Mouse (Mus musculus): ENCODE data around the gene Epha3. TPM values are rescaled to one million over a fixed set of nuclear protein-coding genes. Genes with fewer than 3 reads are reported as not detected.

Epha3 gene
- polyA plus RNA-seq, 1 experiment = 0.98 TPM

DNA sequence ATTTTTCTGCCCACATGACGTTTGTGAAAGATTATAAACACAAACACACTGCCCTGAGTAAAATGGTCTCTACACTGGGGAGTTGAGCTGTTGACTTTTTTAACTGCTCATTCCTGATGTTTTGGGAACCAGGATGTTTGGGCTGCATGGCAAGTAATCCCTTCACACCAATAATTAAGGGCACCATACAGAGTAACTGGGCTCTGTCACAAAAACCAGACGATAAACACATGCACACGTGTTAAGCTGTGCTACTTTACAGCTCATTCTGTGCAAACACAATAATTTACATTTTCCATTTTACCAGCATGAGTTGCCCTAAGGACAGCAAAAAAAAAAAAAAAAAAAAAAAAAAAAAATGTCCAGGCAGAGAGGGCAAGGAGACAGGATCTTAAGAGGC is 263.7 kb downstream of the Epha3 start:
- 72% methylated on average over 3 of the region's 3 CpGs for WGBS
- H3K27me3 ChIP-seq (ENCODE audit: control insufficient read depth, insufficient read depth, low read length) = no peaks in the 10 kb centered on the region
- no peak overlapping the region for H3K4me3 ChIP-seq (ENCODE audit: extremely low read depth, insufficient read depth, insufficient read length)
- H3K27ac ChIP-seq (ENCODE audit: insufficient read depth, low read length) = no peak overlapping the region
- no peak for TF ChIP-seq POLR2A (IDR thresholded peaks at IDR 0.05; ENCODE audit: low read depth, low read length)
- TF ChIP-seq CTCF (IDR thresholded peaks at IDR 0.05; ENCODE audit: extremely low read depth, insufficient read depth, insufficient read length, insufficient replicate concordance) = no peak
- no peak for DNase-seq (ENCODE audit: low read depth in 1 of 2, low spot score in 2 of 2)
- no peaks in the 10 kb centered on the region for H3K36me3 ChIP-seq (ENCODE audit: control insufficient read depth, insufficient read depth, low read length)
- no peaks in the 10 kb centered on the region for H3K4me1 ChIP-seq (ENCODE audit: control insufficient read depth, insufficient read depth, insufficient read length)

DNA sequence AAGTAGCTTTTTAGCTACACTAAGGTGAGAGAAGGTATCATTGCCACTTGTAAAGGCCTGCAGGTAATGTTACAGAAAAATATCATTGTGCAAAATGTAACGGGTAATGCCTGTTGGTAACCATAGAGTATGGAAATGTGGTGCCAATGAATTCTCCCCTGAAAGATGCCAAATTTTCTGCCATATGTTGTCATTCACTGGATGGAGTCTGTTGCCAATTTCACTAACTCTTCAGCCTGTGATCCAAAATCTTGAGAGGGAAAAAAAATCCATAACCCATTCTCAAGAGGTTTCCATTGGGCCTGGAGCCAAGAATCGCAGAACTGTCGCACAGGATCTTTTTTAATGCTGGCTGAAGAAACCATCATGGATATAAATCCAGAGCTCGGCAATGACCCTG is 269.3 kb downstream of the Epha3 start:
- no peak for DNase-seq (ENCODE audit: low read depth in 1 of 2, low spot score in 2 of 2)
- no peak overlapping the region for H3K4me3 ChIP-seq (ENCODE audit: extremely low read depth, insufficient read depth, insufficient read length)
- 93% methylated on average over 4 of the region's 4 CpGs for WGBS

DNA sequence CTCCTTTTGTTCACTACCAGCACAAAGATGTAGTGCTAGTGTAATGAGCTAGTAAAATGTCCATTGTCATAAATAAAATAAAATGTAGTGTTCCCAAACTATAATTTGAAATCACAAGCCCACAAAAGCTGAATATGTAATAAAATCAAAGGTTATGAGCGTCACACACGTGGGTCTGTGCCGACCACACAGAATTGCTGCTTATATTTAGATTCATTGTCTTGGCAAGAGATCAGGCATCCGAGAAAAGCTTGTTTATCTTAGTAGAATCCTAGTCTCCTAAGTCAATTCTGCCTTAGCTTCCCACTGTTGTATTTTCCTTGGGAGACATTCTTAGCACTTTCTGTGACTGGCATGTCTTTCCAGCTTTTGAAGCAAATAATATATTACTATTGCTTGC is 294.2 kb downstream of the Epha3 start:
- 79% methylated on average over 4 of the region's 4 CpGs for WGBS
- Histone ChIP-seq H3K36me3 (ENCODE audit: control insufficient read depth, insufficient read depth, low read length) (no peaks in the 10 kb centered on the region), H3K27ac (ENCODE audit: insufficient read depth, low read length) (no peak overlapping the region), H3K4me1 (ENCODE audit: control insufficient read depth, insufficient read depth, insufficient read length) (no peaks in the 10 kb centered on the region), H3K27me3 (ENCODE audit: control insufficient read depth, insufficient read depth, low read length) (no peaks in the 10 kb centered on the region), H3K4me3 (ENCODE audit: extremely low read depth, insufficient read depth, insufficient read length) (no peak overlapping the region)
- DNase-seq (ENCODE audit: low read depth in 1 of 2, low spot score in 2 of 2) = no peak
- no peak for TF ChIP-seq POLR2A (IDR thresholded peaks at IDR 0.05; ENCODE audit: low read depth, low read length)
- TF ChIP-seq CTCF (IDR thresholded peaks at IDR 0.05; ENCODE audit: extremely low read depth, insufficient read depth, insufficient read length, insufficient replicate concordance) = no peak

More for the DNA sequence above, 269.3 kb downstream of the Epha3 start:
- no peaks in the 10 kb centered on the region for H3K27me3 ChIP-seq (ENCODE audit: control insufficient read depth, insufficient read depth, low read length)
- TF ChIP-seq POLR2A (IDR thresholded peaks at IDR 0.05; ENCODE audit: low read depth, low read length) (no peak), CTCF (IDR thresholded peaks at IDR 0.05; ENCODE audit: extremely low read depth, insufficient read depth, insufficient read length, insufficient replicate concordance) (no peak)
- no peak overlapping the region for H3K27ac ChIP-seq (ENCODE audit: insufficient read depth, low read length)
- no peaks in the 10 kb centered on the region for H3K36me3 ChIP-seq (ENCODE audit: control insufficient read depth, insufficient read depth, low read length)
- H3K4me1 ChIP-seq (ENCODE audit: control insufficient read depth, insufficient read depth, insufficient read length) = no peaks in the 10 kb centered on the region

DNA sequence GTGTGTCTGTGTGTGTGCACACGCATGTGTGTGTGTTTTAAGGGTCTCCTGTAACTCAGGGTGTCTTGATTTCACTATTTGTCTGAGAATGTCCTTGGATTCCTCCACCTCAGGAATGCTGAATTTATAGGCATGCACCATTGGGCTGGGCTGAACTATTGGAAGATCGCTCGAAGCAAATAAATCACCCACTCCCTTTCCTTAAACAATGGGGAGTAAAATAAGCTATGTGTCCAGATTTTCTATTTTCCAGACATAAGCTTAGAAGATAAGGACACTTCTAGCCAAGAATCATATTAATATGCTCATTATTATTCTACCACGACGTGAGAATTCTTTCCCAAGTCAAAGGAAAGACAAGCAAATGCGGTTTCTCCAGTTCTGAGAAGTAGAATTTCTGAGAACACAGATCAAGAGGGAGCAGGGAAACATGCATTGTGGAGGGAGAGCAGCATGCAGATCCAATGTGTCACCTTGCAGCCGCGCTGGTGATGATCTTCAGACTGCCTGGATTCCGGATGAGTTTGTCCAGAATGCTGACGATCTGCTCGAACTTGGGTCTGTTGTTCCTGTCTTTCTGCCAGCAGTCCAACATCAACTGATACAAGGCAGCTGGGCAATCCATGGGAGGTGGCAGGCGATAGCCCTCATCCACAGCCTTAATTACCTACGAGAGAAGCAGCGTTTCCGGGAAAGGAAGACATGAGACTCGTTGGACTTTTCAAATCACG is 297.7 kb downstream of the Epha3 start:
- H3K4me3 ChIP-seq (ENCODE audit: extremely low read depth, insufficient read depth, insufficient read length) = no peak overlapping the region
- 87% methylated on average over 17 of the region's 17 CpGs for WGBS
- no peak for TF ChIP-seq POLR2A (IDR thresholded peaks at IDR 0.05; ENCODE audit: low read depth, low read length)
- no peak for TF ChIP-seq CTCF (IDR thresholded peaks at IDR 0.05; ENCODE audit: extremely low read depth, insufficient read depth, insufficient read length, insufficient replicate concordance)

DNA sequence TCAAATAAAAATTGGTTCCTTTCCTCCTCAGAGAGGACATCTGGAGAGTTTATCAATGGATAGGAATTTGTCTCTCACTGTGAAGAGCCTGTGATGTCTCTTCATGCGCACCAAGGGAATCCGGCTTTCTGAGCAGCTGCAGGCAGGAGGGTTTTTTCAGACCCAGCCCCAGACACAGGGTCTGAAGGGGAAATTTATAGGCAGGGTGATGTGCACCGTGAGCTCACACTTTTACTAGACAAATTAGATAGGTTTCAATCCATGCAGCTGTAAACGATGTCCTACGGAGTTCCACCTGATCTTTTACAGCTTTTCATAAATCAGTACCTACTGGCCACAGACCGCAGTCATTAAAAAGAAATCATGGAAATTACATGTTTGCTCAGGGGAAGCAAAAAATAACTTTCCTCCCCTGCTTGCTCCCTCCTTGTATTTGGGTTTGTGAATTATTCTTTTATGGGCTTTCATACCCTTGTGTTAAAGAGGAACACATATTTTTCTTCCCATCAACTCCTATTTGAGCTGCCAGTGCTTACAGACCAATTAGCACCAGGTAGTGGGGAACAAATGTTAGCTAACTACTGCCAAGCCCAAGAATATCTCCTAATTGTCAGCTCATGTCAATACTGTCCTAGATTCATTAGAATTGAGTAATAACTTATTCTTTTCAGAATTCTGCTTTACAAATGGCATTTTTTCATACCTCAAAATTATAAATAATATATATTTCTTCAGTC is 307.4 kb downstream of the Epha3 start:
- H3K4me3 ChIP-seq (ENCODE audit: extremely low read depth, insufficient read depth, insufficient read length) = no peak overlapping the region
- H3K36me3 ChIP-seq (ENCODE audit: control insufficient read depth, insufficient read depth, low read length) = no peaks in the 10 kb centered on the region
- TF ChIP-seq CTCF (IDR thresholded peaks at IDR 0.05; ENCODE audit: extremely low read depth, insufficient read depth, insufficient read length, insufficient replicate concordance) (no peak), POLR2A (IDR thresholded peaks at IDR 0.05; ENCODE audit: low read depth, low read length) (no peak)
- H3K27me3 ChIP-seq (ENCODE audit: control insufficient read depth, insufficient read depth, low read length) = no peaks in the 10 kb centered on the region
- DNase-seq (ENCODE audit: low read depth in 1 of 2, low spot score in 2 of 2) = no peak
- H3K4me1 ChIP-seq (ENCODE audit: control insufficient read depth, insufficient read depth, insufficient read length) = no peaks in the 10 kb centered on the region
- WGBS = 84% methylated on average over 6 of the region's 6 CpGs
- H3K27ac ChIP-seq (ENCODE audit: insufficient read depth, low read length) = no peak overlapping the region

More for the DNA sequence above, 297.7 kb downstream of the Epha3 start:
- Histone ChIP-seq H3K36me3 (ENCODE audit: control insufficient read depth, insufficient read depth, low read length) (no peaks in the 10 kb centered on the region), H3K27me3 (ENCODE audit: control insufficient read depth, insufficient read depth, low read length) (no peaks in the 10 kb centered on the region), H3K4me1 (ENCODE audit: control insufficient read depth, insufficient read depth, insufficient read length) (no peaks in the 10 kb centered on the region), H3K27ac (ENCODE audit: insufficient read depth, low read length) (no peak overlapping the region)
- no peak for DNase-seq (ENCODE audit: low read depth in 1 of 2, low spot score in 2 of 2)

DNA sequence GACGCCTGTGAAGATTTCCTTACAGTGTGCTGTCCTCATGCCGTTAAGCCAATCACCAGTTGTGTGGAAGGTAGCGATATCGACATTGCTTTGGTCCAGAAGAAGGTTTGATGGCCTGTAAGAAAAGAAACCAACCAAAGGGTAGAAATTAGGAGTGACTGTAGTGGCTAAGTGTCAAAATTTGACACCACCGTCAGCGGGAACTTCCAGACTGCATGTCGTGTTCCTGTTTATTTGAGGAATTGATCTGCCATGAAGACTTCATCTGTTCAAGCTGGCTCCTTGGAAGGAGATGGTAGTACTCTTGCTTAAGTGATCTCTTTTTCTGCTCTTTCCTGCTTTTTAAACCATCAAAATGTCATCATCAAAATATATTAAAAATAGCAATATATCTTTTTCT is 311.4 kb downstream of the Epha3 start:
- H3K4me1 ChIP-seq (ENCODE audit: control insufficient read depth, insufficient read depth, insufficient read length) = no peaks in the 10 kb centered on the region
- no peak overlapping the region for H3K4me3 ChIP-seq (ENCODE audit: extremely low read depth, insufficient read depth, insufficient read length)
- no peak for TF ChIP-seq CTCF (IDR thresholded peaks at IDR 0.05; ENCODE audit: extremely low read depth, insufficient read depth, insufficient read length, insufficient replicate concordance)
- no peak for TF ChIP-seq POLR2A (IDR thresholded peaks at IDR 0.05; ENCODE audit: low read depth, low read length)
- no peak for DNase-seq (ENCODE audit: low read depth in 1 of 2, low spot score in 2 of 2)
- no peak overlapping the region for H3K27ac ChIP-seq (ENCODE audit: insufficient read depth, low read length)
- H3K36me3 ChIP-seq (ENCODE audit: control insufficient read depth, insufficient read depth, low read length) = no peaks in the 10 kb centered on the region
- no peaks in the 10 kb centered on the region for H3K27me3 ChIP-seq (ENCODE audit: control insufficient read depth, insufficient read depth, low read length)
- WGBS = 89% methylated on average over 7 of the region's 7 CpGs

DNA sequence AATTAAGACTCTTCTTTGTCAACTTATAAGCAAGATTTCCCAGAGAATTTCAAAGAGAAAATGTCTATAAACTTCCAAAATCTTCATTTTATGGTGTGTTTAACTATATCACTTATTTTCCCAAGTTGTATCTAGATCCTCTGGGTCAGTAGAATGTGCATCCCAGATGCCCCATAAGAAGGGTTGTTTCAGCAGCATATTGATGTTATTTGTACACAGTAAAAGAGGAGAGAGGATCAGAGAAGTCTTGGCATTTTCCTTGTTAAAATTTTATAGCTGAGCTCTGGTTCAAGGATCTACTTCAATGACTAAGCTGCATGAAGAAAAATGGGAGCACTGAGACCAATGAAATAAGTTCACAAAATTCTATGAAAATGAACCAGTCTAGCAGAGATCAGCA is 324.5 kb downstream of the Epha3 start:
- H3K36me3 ChIP-seq (ENCODE audit: control insufficient read depth, insufficient read depth, low read length) = no peaks in the 10 kb centered on the region
- no peak overlapping the region for H3K4me3 ChIP-seq (ENCODE audit: extremely low read depth, insufficient read depth, insufficient read length)
- TF ChIP-seq CTCF (IDR thresholded peaks at IDR 0.05; ENCODE audit: extremely low read depth, insufficient read depth, insufficient read length, insufficient replicate concordance) (no peak), POLR2A (IDR thresholded peaks at IDR 0.05; ENCODE audit: low read depth, low read length) (no peak)
- no peaks in the 10 kb centered on the region for H3K27me3 ChIP-seq (ENCODE audit: control insufficient read depth, insufficient read depth, low read length)
- no peaks in the 10 kb centered on the region for H3K4me1 ChIP-seq (ENCODE audit: control insufficient read depth, insufficient read depth, insufficient read length)
- H3K27ac ChIP-seq (ENCODE audit: insufficient read depth, low read length) = no peak overlapping the region
- DNase-seq (ENCODE audit: low read depth in 1 of 2, low spot score in 2 of 2) = no peak
